Mouse (Mus musculus) right cerebral cortex, postnatal 4 days (tissue): Measurements from ENCODE around the gene Gcdh.
"Not testable (repeated sequence)": the region's sequence is repeated elsewhere in the genome, so short reads cannot be mapped to it uniquely, and the experiment has no call there.

ENCODE experiments used
- DNase-seq: peaks from one replicate; pipeline ENCODE4 v3.0.0-alpha.2; 2022

The Gcdh gene

GRCm38 (mm10) chr8:84909949-84910348 is 16.2 kb upstream of the Gcdh start:
- no peak for DNase-seq

GRCm38 (mm10) chr8:84909162-84909767 is 15.5 kb upstream of the Gcdh start:
- DNase-seq: no peak

- DNase-seq: peak; percentile 71
Measured at GRCm38 (mm10) chr8:84908421-84909161, 14.9 kb upstream of the Gcdh start, which contains the start of gene Dnase2a. Gene Dnase2a, plus strand, starts transcription at chr8:84908560.

GRCm38 (mm10) chr8:84907979-84908378 is 14.3 kb upstream of the Gcdh start:
- not testable (repeated sequence) for DNase-seq

GRCm38 (mm10) chr8:84907493-84907892 is 13.8 kb upstream of the Gcdh start:
- DNase-seq: no peak

- no peak for DNase-seq
Measured at GRCm38 (mm10) chr8:84907037-84907436, 13.3 kb upstream of the Gcdh start.

- no peak for DNase-seq
Measured at GRCm38 (mm10) chr8:84904351-84904750, 10.6 kb upstream of the Gcdh start.

- peak; percentile 92 for DNase-seq
Measured at GRCm38 (mm10) chr8:84902920-84903661, 9.4 kb upstream of the Gcdh start.

GRCm38 (mm10) chr8:84902367-84902919 is 8.7 kb upstream of the Gcdh start:
- no peak for DNase-seq

- DNase-seq: no peak
Measured at GRCm38 (mm10) chr8:84901752-84902151, 8.0 kb upstream of the Gcdh start, which contains the start of gene Klf1. Gene Klf1, plus strand, starts transcription at chr8:84901928.

- DNase-seq: no peak
Measured at GRCm38 (mm10) chr8:84901071-84901470, 7.3 kb upstream of the Gcdh start.

- DNase-seq: no peak
Measured at GRCm38 (mm10) chr8:84895963-84896362, 2.2 kb upstream of the Gcdh start.

- DNase-seq: no peak
Measured at GRCm38 (mm10) chr8:84892993-84893708, 570 bp downstream of the Gcdh start.

GRCm38 (mm10) chr8:84889141-84889540 is 4.6 kb downstream of the Gcdh start:
- no peak for DNase-seq

GRCm38 (mm10) chr8:84888280-84888679 is 5.4 kb downstream of the Gcdh start:
- DNase-seq: no peak

GRCm38 (mm10) chr8:84884728-84885127 is 9.0 kb downstream of the Gcdh start:
- no peak for DNase-seq

- no peak for DNase-seq
Measured at GRCm38 (mm10) chr8:84878915-84879314, 14.8 kb downstream of the Gcdh start.

- no peak for DNase-seq
Measured at GRCm38 (mm10) chr8:84877297-84878035, 16.3 kb downstream of the Gcdh start.

GRCm38 (mm10) chr8:84874339-84874738 is 19.4 kb downstream of the Gcdh start:
- DNase-seq: no peak

GRCm38 (mm10) chr8:84873016-84873415 is 20.7 kb downstream of the Gcdh start:
- DNase-seq: no peak

GRCm38 (mm10) chr8:84872309-84872965 is 21.3 kb downstream of the Gcdh start:
- DNase-seq: peak; percentile 29
